Mouse (Mus musculus): ENCODE data around the gene Paf1. TPM values are rescaled to one million over a fixed set of nuclear protein-coding genes. Genes with fewer than 3 reads are reported as not detected.

The Paf1 gene
- 104 and 124 TPM in 2 replicates for polyA plus RNA-seq (2012; rRNA removed)

DNA sequence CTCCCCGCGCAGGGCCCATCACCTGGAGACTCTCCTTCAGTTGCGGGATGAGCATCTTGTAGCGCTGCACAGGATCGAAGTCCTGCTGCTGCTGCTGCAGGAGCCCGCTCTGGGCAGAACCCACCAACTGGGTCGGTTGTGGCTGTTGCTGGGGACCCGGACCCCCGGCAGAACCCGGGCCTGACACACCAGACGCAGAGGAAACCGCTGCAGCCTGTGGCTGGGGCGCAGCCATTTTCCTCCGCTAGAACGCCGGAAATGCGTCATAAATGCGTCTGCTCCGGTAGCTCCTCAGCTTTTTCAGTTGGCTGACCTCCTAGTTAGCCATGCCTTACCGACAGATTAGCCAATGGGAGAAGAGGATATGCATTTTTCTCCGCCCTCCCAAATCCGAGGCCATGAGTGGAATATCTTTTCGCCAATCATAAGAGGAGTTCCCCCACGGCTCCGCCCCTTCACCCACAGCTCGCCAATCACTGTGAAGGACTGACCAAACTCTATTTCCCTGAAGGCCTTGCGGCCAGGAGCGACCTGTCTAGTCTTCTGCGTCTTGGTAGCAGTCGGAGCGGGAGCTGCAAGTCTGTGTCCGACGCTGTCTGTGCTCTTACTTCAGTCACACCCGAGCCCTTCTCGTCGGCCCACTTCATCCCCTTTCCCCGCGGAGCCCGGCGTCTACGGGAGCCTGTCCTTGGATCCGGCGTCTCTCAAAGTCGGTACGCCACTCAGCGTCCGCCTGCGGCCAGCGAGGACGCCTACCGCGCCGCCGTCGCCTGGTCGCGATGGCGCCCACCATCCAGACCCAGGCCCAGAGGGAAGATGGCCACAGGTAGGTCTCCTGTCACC, at the start of gene Paf1, which contains the start of gene Med29:
TSS of gene Paf1 (plus strand) at position 523 of the 843 bp plus-strand sequence.
TSS of gene Med29 (minus strand) at position 280 of the 843 bp plus-strand sequence.
- peak within 1 kb of the TSS; percentile 24 for H3K27ac ChIP-seq (ENCODE audit: insufficient read depth, low read length)
- peak within 1 kb of the TSS; percentile 77 for H3K4me3 ChIP-seq (replicated peaks; ENCODE audit: insufficient read depth, low read depth, low read length)
- peak; percentile 97 to 99 for DNase-seq
- H3K4me1 ChIP-seq (ENCODE audit: control insufficient read depth, insufficient read depth, low read length): no peaks in the 10 kb centered on the region
- WGBS: under 1% methylated on average over 58 of the region's 58 CpGs
- no peaks in the 10 kb centered on the region for H3K27me3 ChIP-seq (ENCODE audit: control insufficient read depth, insufficient read depth, low read length)
- peak; percentile 89 for TF ChIP-seq POLR2A (IDR thresholded peaks at IDR 0.05; ENCODE audit: borderline replicate concordance, insufficient read depth, low read length)
- no peak for TF ChIP-seq CTCF (IDR thresholded peaks at IDR 0.05; ENCODE audit: borderline replicate concordance, insufficient read depth, low read depth, low read length)

DNA sequence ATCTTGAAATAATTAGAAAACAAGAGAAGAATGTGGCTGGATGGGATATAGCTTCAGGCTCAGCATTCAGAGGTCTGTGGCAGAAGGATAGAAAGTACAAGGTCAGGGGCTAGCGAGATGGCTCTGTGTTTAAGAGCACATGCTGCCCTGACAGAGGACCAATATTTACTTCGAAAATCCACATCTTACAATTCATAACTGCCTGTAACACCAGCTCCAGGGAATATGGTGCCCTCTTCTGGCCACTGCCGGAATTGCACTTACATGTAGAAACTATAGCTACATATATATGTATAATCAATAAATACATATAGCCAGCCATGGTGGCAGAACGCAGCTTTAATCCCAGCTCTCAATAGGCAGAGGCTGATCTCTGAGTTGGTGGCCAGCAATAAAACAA, 48.1 kb upstream of the Paf1 start:
- Histone ChIP-seq H3K27ac (ENCODE audit: insufficient read depth, low read length) (no peak overlapping the region), H3K27me3 (ENCODE audit: control insufficient read depth, insufficient read depth, low read length) (no peaks in the 10 kb centered on the region), H3K4me3 (replicated peaks; ENCODE audit: insufficient read depth, low read depth, low read length) (no peak overlapping the region), H3K4me1 (ENCODE audit: control insufficient read depth, insufficient read depth, low read length) (no peaks in the 10 kb centered on the region)
- peak; percentile 43 to 71 for DNase-seq
- under 1% methylated on average over 4 of the region's 4 CpGs for WGBS
- TF ChIP-seq CTCF (IDR thresholded peaks at IDR 0.05; ENCODE audit: borderline replicate concordance, insufficient read depth, low read depth, low read length): peak; percentile 76
- no peak for TF ChIP-seq POLR2A (IDR thresholded peaks at IDR 0.05; ENCODE audit: borderline replicate concordance, insufficient read depth, low read length)

DNA sequence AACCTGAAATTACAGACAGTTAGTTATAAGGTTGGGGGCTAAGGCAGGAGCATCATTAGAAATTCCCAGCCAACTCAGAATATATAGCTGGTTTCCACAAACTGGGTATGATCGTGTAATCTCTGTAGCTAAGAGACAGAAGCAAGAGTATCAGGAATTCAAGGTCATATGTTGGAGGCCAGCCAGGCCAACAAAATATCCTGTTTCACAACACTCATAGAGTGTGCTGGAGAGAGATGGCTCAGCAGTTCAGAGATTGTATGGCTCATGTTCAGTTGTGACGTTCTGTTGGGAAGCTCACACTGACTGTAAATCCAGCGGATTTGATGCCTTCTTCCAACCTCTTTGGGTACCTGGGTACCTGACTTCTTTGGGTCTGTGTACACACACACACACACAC, 45.0 kb upstream of the Paf1 start:
- DNase-seq: no peak
- TF ChIP-seq POLR2A (IDR thresholded peaks at IDR 0.05; ENCODE audit: borderline replicate concordance, insufficient read depth, low read length) (no peak), CTCF (IDR thresholded peaks at IDR 0.05; ENCODE audit: borderline replicate concordance, insufficient read depth, low read depth, low read length) (no peak)
- Histone ChIP-seq H3K4me1 (ENCODE audit: control insufficient read depth, insufficient read depth, low read length) (peaks cover 5% of the 10 kb centered on the region; the same call in 1 of the 2 replicates), H3K27ac (ENCODE audit: insufficient read depth, low read length) (no peak overlapping the region), H3K4me3 (replicated peaks; ENCODE audit: insufficient read depth, low read depth, low read length) (no peak overlapping the region), H3K27me3 (ENCODE audit: control insufficient read depth, insufficient read depth, low read length) (no peaks in the 10 kb centered on the region)
- 66% methylated on average over 3 of the region's 3 CpGs for WGBS

DNA sequence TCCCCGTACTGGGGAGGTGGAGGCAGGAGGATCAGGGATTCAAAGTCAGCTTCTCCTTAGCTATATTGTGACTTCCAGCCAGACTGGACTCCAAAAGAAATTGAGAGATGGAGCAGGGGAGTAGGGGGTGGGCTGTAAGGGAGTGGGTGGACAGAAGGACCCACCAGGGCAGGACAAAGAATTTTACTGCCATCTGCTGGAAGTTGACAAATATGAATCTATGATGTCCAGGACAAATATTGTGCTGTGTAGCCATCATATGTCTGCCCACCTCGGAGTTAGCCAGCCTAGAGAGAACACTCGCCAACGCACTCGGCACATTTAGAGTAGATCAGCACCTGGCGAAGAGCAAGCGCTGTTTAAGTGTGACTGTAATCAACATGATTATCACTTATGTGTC, 44.1 kb upstream of the Paf1 start:
- 61% methylated on average over 7 of the region's 7 CpGs for WGBS
- Histone ChIP-seq H3K27ac (ENCODE audit: insufficient read depth, low read length) (no peak overlapping the region), H3K27me3 (ENCODE audit: control insufficient read depth, insufficient read depth, low read length) (no peaks in the 10 kb centered on the region), H3K4me1 (ENCODE audit: control insufficient read depth, insufficient read depth, low read length) (peaks cover 5% of the 10 kb centered on the region; the same call in 1 of the 2 replicates), H3K4me3 (replicated peaks; ENCODE audit: insufficient read depth, low read depth, low read length) (no peak overlapping the region)
- TF ChIP-seq CTCF (IDR thresholded peaks at IDR 0.05; ENCODE audit: borderline replicate concordance, insufficient read depth, low read depth, low read length): no peak
- TF ChIP-seq POLR2A (IDR thresholded peaks at IDR 0.05; ENCODE audit: borderline replicate concordance, insufficient read depth, low read length): no peak
- no peak for DNase-seq

DNA sequence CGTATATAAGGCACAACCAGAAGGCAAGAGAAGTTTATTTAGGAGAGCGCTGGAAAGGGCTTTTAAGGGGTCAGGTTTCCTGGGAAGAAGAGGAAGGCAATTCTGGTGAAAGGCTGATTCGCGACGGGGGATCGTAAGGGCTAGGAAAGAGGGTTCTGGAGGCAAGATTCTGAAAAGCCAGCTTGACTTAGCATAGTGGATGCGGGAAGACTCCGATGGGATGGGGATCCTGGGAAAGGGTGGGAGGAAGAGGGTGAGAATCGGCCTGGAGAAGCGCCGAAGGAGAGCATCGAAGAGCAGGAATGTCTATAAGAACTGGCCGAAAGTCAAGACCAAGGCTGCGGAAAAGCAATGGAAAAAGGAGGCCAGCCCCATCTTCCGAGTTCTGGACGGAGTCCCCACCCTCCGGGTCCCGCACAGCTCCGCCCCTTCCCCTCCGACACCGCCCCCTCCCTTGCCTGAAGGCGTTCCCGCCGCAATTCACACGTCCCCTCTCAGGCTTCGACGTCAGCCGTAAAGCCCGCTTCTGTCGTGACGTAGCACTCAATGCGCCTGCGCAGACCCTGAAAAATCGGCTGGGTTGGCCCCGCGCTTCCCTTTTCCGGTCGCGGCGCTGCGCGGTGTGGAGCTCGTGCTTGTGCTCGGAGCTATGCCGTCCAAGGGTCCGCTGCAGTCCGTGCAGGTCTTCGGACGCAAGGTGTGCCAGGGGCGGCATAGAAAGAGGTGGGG, 42.4 kb upstream of the Paf1 start, which contains the start of gene Rps16:
TSS of gene Rps16 (plus strand) at position 498 of the 729 bp plus-strand sequence.
- TF ChIP-seq POLR2A (IDR thresholded peaks at IDR 0.05; ENCODE audit: borderline replicate concordance, insufficient read depth, low read length) (peak; percentile 83; the same call in 1 of the 2 replicates), CTCF (IDR thresholded peaks at IDR 0.05; ENCODE audit: borderline replicate concordance, insufficient read depth, low read depth, low read length) (no peak)
- Histone ChIP-seq H3K4me1 (ENCODE audit: control insufficient read depth, insufficient read depth, low read length) (peaks cover 5% of the 10 kb centered on the region; the same call in 1 of the 2 replicates), H3K27me3 (ENCODE audit: control insufficient read depth, insufficient read depth, low read length) (no peaks in the 10 kb centered on the region), H3K27ac (ENCODE audit: insufficient read depth, low read length) (peak within 1 kb of the TSS; percentile 83), H3K4me3 (replicated peaks; ENCODE audit: insufficient read depth, low read depth, low read length) (peak within 1 kb of the TSS; percentile 98)
- DNase-seq: peak; percentile 98 to 99
- under 1% methylated on average over 50 of the region's 50 CpGs for WGBS

DNA sequence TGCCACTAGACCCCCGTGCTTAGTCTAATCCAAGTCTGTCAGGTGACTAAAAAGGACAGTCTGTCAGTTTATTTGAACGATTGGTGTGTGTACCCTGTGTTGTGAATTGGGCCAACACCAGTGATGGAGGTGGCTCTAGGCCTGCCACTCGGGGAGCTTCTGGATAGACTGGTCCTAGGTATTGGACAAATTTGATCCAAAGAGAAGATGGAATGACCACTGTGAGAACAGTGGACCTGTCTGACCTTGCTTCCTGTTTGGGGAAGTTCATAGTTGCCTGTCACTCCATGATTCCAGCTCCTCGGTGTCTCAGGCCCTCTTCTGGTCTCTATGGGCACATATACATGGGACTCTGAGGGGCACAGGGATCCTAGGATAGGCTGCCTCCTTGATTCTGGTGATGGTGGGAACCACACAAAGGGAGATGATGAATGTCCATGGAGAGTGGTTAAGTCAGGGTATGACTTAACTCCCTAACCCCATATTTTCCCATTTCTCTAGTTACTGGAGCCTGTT, 41.0 kb upstream of the Paf1 start:
- no peak for DNase-seq
- TF ChIP-seq POLR2A (IDR thresholded peaks at IDR 0.05; ENCODE audit: borderline replicate concordance, insufficient read depth, low read length) (no peak), CTCF (IDR thresholded peaks at IDR 0.05; ENCODE audit: borderline replicate concordance, insufficient read depth, low read depth, low read length) (no peak)
- no peak overlapping the region for H3K27ac ChIP-seq (ENCODE audit: insufficient read depth, low read length)
- peaks cover 5% of the 10 kb centered on the region; the same call in 1 of the 2 replicates for H3K4me1 ChIP-seq (ENCODE audit: control insufficient read depth, insufficient read depth, low read length)
- H3K27me3 ChIP-seq (ENCODE audit: control insufficient read depth, insufficient read depth, low read length): no peaks in the 10 kb centered on the region
- H3K4me3 ChIP-seq (replicated peaks; ENCODE audit: insufficient read depth, low read depth, low read length): peak overlapping the region; percentile 37
- WGBS: 28% methylated on average over 4 of the region's 4 CpGs

DNA sequence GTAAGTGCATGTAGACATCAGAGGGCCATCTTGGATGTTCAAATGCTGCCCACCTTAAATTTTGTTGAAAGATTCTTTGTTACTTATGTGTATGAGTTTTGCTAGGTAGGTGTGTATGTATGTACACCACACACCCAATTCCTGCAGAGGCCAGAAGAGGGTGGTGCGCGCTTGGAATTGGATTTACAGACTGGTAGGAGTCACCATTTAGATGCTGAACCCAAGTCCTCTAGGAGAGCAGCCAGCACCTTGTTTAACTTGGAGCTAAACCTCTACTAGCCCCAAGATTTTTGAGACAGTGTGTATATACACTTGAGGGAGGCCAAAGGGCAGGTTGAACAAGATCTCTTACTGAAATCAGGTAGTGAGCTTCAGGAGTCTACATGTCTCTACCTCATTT, 39.5 kb upstream of the Paf1 start:
- Histone ChIP-seq H3K4me1 (ENCODE audit: control insufficient read depth, insufficient read depth, low read length) (peaks cover 5% of the 10 kb centered on the region; the same call in 1 of the 2 replicates), H3K27me3 (ENCODE audit: control insufficient read depth, insufficient read depth, low read length) (no peaks in the 10 kb centered on the region), H3K27ac (ENCODE audit: insufficient read depth, low read length) (no peak overlapping the region), H3K4me3 (replicated peaks; ENCODE audit: insufficient read depth, low read depth, low read length) (no peak overlapping the region)
- WGBS: 81% methylated on average over 2 of the region's 2 CpGs
- TF ChIP-seq POLR2A (IDR thresholded peaks at IDR 0.05; ENCODE audit: borderline replicate concordance, insufficient read depth, low read length): no peak
- TF ChIP-seq CTCF (IDR thresholded peaks at IDR 0.05; ENCODE audit: borderline replicate concordance, insufficient read depth, low read depth, low read length): no peak
- DNase-seq: no peak

Measured in cerebellum, adult 2 months (tissue).